In genomic region chr2:60284467-60284821, GRCm38 (mm10) we compare ENCODE assay signal across 8 mouse cellular contexts. TPM values are rescaled to one million over a fixed set of nuclear protein-coding genes. Genes with fewer than 3 reads are reported as not detected.
DNase-seq lines count a peak whose midpoint lies in the region; ATAC-seq and TF ChIP-seq lines count a peak whose summit lies in the region.

Gene Cd302 (minus strand): TSS chr2:60284488.

- peak within 1 kb of the TSS; percentile 86 for H3K4me2 ChIP-seq in heart, embryonic 11.5 days
- peak within 1 kb of the TSS; percentile 99 for H3K4me2 ChIP-seq in midbrain, postnatal 0 days (ENCODE audit: low read depth, low read length, poor library complexity, severe bottlenecking)

- no peaks in the 10 kb centered on the region for H3K27me3 ChIP-seq in heart, embryonic 11.5 days (ENCODE audit: control insufficient read depth, insufficient read depth, low read length)
- H3K27me3 ChIP-seq in midbrain, postnatal 0 days (ENCODE audit: insufficient read depth, low read length): peaks cover 6% of the 10 kb centered on the region; the same call in 1 of the 2 replicates

- no peak for ATAC-seq in heart, embryonic 11.5 days (replicated peaks; ENCODE audit: insufficient number of reproducible peaks, low FRiP score, low TSS enrichment)
- no peak for ATAC-seq in midbrain, postnatal 0 days (ENCODE audit: low FRiP score)

- H3K27ac ChIP-seq in heart, embryonic 11.5 days (ENCODE audit: low read depth, low read length): no peak within 1 kb of the TSS
- no peak within 1 kb of the TSS for H3K27ac ChIP-seq in ES-E14 (ENCODE audit: insufficient read depth, low read depth, low read length, poor library complexity, severe bottlenecking)
- no peak within 1 kb of the TSS for H3K27ac ChIP-seq in embryonic fibroblast, embryonic 13.5 days (ENCODE audit: insufficient read depth, low read length)
- no peak within 1 kb of the TSS for H3K27ac ChIP-seq in midbrain, postnatal 0 days (ENCODE audit: low read depth, low read length)

- no peak for TF ChIP-seq POLR2A in embryonic fibroblast, embryonic 13.5 days (IDR thresholded peaks at IDR 0.05; ENCODE audit: low read depth, low read length)

- H3K9me3 ChIP-seq in heart, embryonic 11.5 days (replicated peaks; ENCODE audit: control insufficient read depth, low read length): no peaks in the 10 kb centered on the region
- no peaks in the 10 kb centered on the region for H3K9me3 ChIP-seq in ES-E14 (ENCODE audit: control insufficient read depth, insufficient read depth, low read depth, low read length)
- H3K9me3 ChIP-seq in midbrain, postnatal 0 days (ENCODE audit: low read length): no peaks in the 10 kb centered on the region

- no peak for TF ChIP-seq CTCF in embryonic fibroblast, embryonic 13.5 days (IDR thresholded peaks at IDR 0.05; ENCODE audit: borderline replicate concordance, insufficient read depth, low read length)
- no peak for TF ChIP-seq CTCF in midbrain, postnatal 0 days (IDR thresholded peaks at IDR 0.05)

- peaks cover 3% of the 10 kb centered on the region; the same call in 1 of the 2 replicates for H3K4me1 ChIP-seq in heart, embryonic 11.5 days (ENCODE audit: control insufficient read depth, insufficient read depth, low read length)
- peaks cover 0 to 4% of the 10 kb centered on the region in 2 experiments; a peak in 1 of 4 replicates for H3K4me1 ChIP-seq in ES-E14 (ENCODE audit: control insufficient read depth in 2 of 2, insufficient read depth in 2 of 2, low read length in 2 of 2, poor library complexity in 1 of 2)
- H3K4me1 ChIP-seq in embryonic fibroblast, embryonic 13.5 days (ENCODE audit: control insufficient read depth, insufficient read depth, low read length): no peaks in the 10 kb centered on the region
- H3K4me1 ChIP-seq in midbrain, postnatal 0 days (ENCODE audit: insufficient read depth, low read length): no peaks in the 10 kb centered on the region

- H3K36me3 ChIP-seq in heart, embryonic 11.5 days (ENCODE audit: control insufficient read depth, insufficient read depth, low read length): no peaks in the 10 kb centered on the region
- H3K36me3 ChIP-seq in ES-E14 (ENCODE audit: control insufficient read depth, insufficient read depth, low read length, poor library complexity, severe bottlenecking): no peaks in the 10 kb centered on the region
- H3K36me3 ChIP-seq in midbrain, postnatal 0 days (ENCODE audit: insufficient read depth, low read length): no peaks in the 10 kb centered on the region

- H3K4me3 ChIP-seq in heart, embryonic 11.5 days (ENCODE audit: low read depth, low read length): peak within 1 kb of the TSS; percentile 55
- H3K4me3 ChIP-seq in ES-E14 (ENCODE audit: insufficient read depth in 1 of 2, low read depth in 1 of 2, low read length in 2 of 2, poor library complexity in 1 of 2, severe bottlenecking in 1 of 2): peak within 1 kb of the TSS; percentile 58 to 61
- peak within 1 kb of the TSS; percentile 42 for H3K4me3 ChIP-seq in embryonic fibroblast, embryonic 13.5 days (ENCODE audit: insufficient read depth, low read length)
- H3K4me3 ChIP-seq in midbrain, postnatal 0 days (ENCODE audit: low read depth, low read length): peak within 1 kb of the TSS; percentile 47

- in situ Hi-C loops in ES-E14 (cut with MboI; ENCODE audit: low sequenced_read_pairs in 2 of 2, unreplicated experiment in 2 of 2): no loop called here

- 45% methylated on average over 4 of the region's 4 CpGs for WGBS in heart, embryonic 11.5 days (ENCODE audit: insufficient replicate concordance)
- WGBS in large intestine, adult 2 months: 6% methylated on average over 4 of the region's 4 CpGs
- WGBS in midbrain, postnatal 0 days: 65% methylated on average over 4 of the region's 4 CpGs

- no peak for DNase-seq in heart, adult 9 months (ENCODE audit: low spot score in 2 of 2)
- no peak for DNase-seq in ES-E14 (ENCODE audit: low read depth, low spot score)
- DNase-seq in large intestine, adult 2 months (ENCODE audit: low read depth, low spot score): no peak
- DNase-seq in midbrain, postnatal 0 days (ENCODE audit: low spot score): no peak
- DNase-seq in embryo, embryonic 10 days (ENCODE audit: low spot score): no peak
- no peak for DNase-seq in spleen, postnatal 4 days (ENCODE audit: low spot score in 2 of 2)

- H3K9ac ChIP-seq in heart, embryonic 11.5 days (ENCODE audit: low read depth, low read length): peak within 1 kb of the TSS; percentile 71
- peak within 1 kb of the TSS; percentile 35 for H3K9ac ChIP-seq in ES-E14 (ENCODE audit: insufficient read depth, low read depth, low read length, poor library complexity, severe bottlenecking)
- H3K9ac ChIP-seq in midbrain, postnatal 0 days (replicated peaks; ENCODE audit: low read length, poor library complexity, severe bottlenecking): peak within 1 kb of the TSS; percentile 46

TF ChIP-seq in ES-E14, 5 proteins besides CTCF, POLR2A, EP300 and RAD21:
- TF ChIP-seq HCFC1 (IDR thresholded peaks at IDR 0.05; ENCODE audit: borderline replicate concordance, insufficient read depth, low read length): no peak
- no peak for TF ChIP-seq MAFK (IDR thresholded peaks at IDR 0.05; ENCODE audit: insufficient read depth, low read depth, low read length)
- no peak for TF ChIP-seq CHD2 (IDR thresholded peaks at IDR 0.05; ENCODE audit: low read depth, low read length)
- TF ChIP-seq ZNF384 (IDR thresholded peaks at IDR 0.05; ENCODE audit: low read depth, low read length): no peak
- TF ChIP-seq ZC3H11A (IDR thresholded peaks at IDR 0.05; ENCODE audit: borderline replicate concordance, low read depth, low read length): no peak
TF ChIP-seq in ES-E14: peak in this region for 0.

RNA-seq across cellular contexts. Expression of gene Cd302, which starts in this region (rescaled TPM):
- polyA plus RNA-seq in heart, embryonic 11.5 days (2014; fragmentation: Nextera tagmentation; extraction: Ambion mirVana): 18.5 and 22.6 TPM in 2 replicates
- total RNA-seq in ES-E14 (2012; rRNA removed): 2.5 and 3.6 TPM in 2 replicates
- 40.8 and 51.0 TPM in 2 replicates for polyA plus RNA-seq in embryonic fibroblast, embryonic 13.5 days (2011; ENCODE audit: insufficient read length, low read depth, missing spikeins)
- polyA plus RNA-seq in large intestine, adult 2 months (2012; rRNA removed): 18.8 and 30.2 TPM in 2 replicates
- 3.6 and 6.1 TPM in 2 replicates for total RNA-seq in midbrain, postnatal 0 days (2014; rRNA removed)
- 16.8 and 17.4 TPM in 2 replicates for polyA plus RNA-seq in midbrain, postnatal 0 days (2015; fragmentation: Nextera tagmentation; extraction: Ambion mirVana)
